27 mouse cellular contexts compared by ENCODE assay signal in genomic region chr2:78972288-78973117, GRCm38 (mm10).
DNase-seq lines count a peak whose midpoint lies in the region; ATAC-seq lines count a peak whose summit lies in the region.
"Had no signal": no experiment of that assay in that cellular context is flagged by ENCODE, and none has a peak within 500 bp of the region (broad histone marks: within the 10 kb centered on the region; RNA-seq: fewer than 3 reads in every experiment).

No protein-coding gene starts in this region.

- H3K4me1 ChIP-seq in midbrain, embryonic 13.5 days (replicated peaks), result no peaks in the 10 kb centered on the region
- H3K4me1 ChIP-seq: forebrain, embryonic 12.5 days; heart, embryonic 10.5 days; heart, embryonic 13.5 days; hindbrain, embryonic 13.5 days had no signal

- H3K9me3 ChIP-seq in midbrain, embryonic 13.5 days, result no peaks in the 10 kb centered on the region
- H3K9me3 ChIP-seq: embryonic facial prominence, embryonic 10.5 days; embryonic facial prominence, embryonic 13.5 days; forebrain, embryonic 12.5 days; forebrain, embryonic 15.5 days; heart, embryonic 10.5 days; heart, embryonic 13.5 days; hindbrain, embryonic 13.5 days had no signal

- no peaks in the 10 kb centered on the region for H3K36me3 ChIP-seq in midbrain, embryonic 13.5 days
- H3K36me3 ChIP-seq: embryonic facial prominence, embryonic 10.5 days; embryonic facial prominence, embryonic 13.5 days; forebrain, embryonic 12.5 days; forebrain, embryonic 15.5 days; heart, embryonic 10.5 days; heart, embryonic 13.5 days; hindbrain, embryonic 13.5 days had no signal

- H3K4me3 ChIP-seq in midbrain, embryonic 13.5 days (replicated peaks), result no peak overlapping the region
- H3K4me3 ChIP-seq: embryonic facial prominence, embryonic 10.5 days; embryonic facial prominence, embryonic 13.5 days; erythroblast, embryonic 14.5 days; forebrain, embryonic 12.5 days; forebrain, embryonic 15.5 days; heart, adult 2 months; heart, embryonic 10.5 days; heart, embryonic 13.5 days; hindbrain, embryonic 13.5 days had no signal

- no peak overlapping the region for H3K9ac ChIP-seq in midbrain, embryonic 13.5 days (replicated peaks)
- H3K9ac ChIP-seq: embryonic facial prominence, embryonic 13.5 days; forebrain, embryonic 12.5 days; forebrain, embryonic 15.5 days; heart, embryonic 13.5 days; hindbrain, embryonic 13.5 days had no signal

- no peak overlapping the region for H3K27ac ChIP-seq in midbrain, embryonic 13.5 days
- H3K27ac ChIP-seq: embryonic facial prominence, embryonic 10.5 days; embryonic facial prominence, embryonic 13.5 days; forebrain, embryonic 12.5 days; forebrain, embryonic 15.5 days; heart, adult 2 months; heart, embryonic 10.5 days; heart, embryonic 13.5 days; hindbrain, embryonic 13.5 days had no signal

- ATAC-seq in CD4-positive, CD25-positive, alpha-beta regulatory T cell, adult 4 months, result peak; percentile 36
- ATAC-seq in midbrain, embryonic 13.5 days, result no peak
- ATAC-seq: forebrain, embryonic 15.5 days; hindbrain, embryonic 16.5 days; intestine, postnatal 0 days had no signal

- no peak overlapping the region for H3K4me2 ChIP-seq in midbrain, embryonic 13.5 days (replicated peaks)
- H3K4me2 ChIP-seq: embryonic facial prominence, embryonic 13.5 days; forebrain, embryonic 12.5 days; forebrain, embryonic 15.5 days; heart, embryonic 13.5 days; hindbrain, embryonic 13.5 days had no signal

- peak; percentile 48 for DNase-seq in CD4-positive helper T cell, adult 2 months (ENCODE audit: low read depth, low spot score)
- DNase-seq in induced T-regulatory cell, adult 2 months (ENCODE audit: low read depth), result peak; percentile 74
- no peak for DNase-seq in retina, postnatal 1 day
- DNase-seq in heart, postnatal 25 days (ENCODE audit: low spot score), result no peak
- DNase-seq: adrenal gland, adult 8-10 months; adrenal gland, postnatal 25 days; B cell, adult 2 months; cerebellum, adult 11-12 months; cerebellum, adult 8-10 months; cerebellum, postnatal 10 days; cerebellum, postnatal 36 days; embryo, embryonic 11 days; gastrocnemius, postnatal 25 days; heart, adult 2 months; heart, postnatal 14 days had no signal

- no peaks in the 10 kb centered on the region for H3K27me3 ChIP-seq in midbrain, embryonic 13.5 days
- H3K27me3 ChIP-seq: embryonic facial prominence, embryonic 13.5 days; forebrain, embryonic 12.5 days; forebrain, embryonic 15.5 days; heart, embryonic 13.5 days; hindbrain, embryonic 13.5 days had no signal

- intact Hi-C loops in heart, postnatal 25 days (cut with DNase I), result no loop called here

- 77% methylated on average over 10 of the region's 10 CpGs for WGBS in midbrain, embryonic 13.5 days

Comparison
In these comparisons a context has a peak if more than half of its experiments do, and no peak if none do; other contexts are left out.
1. DNase-seq: peak in CD4-positive helper T cell, adult 2 months (single experiment) and induced T-regulatory cell, adult 2 months (single experiment); none in retina, postnatal 1 day (single experiment) and heart, postnatal 25 days (single experiment).